Mouse (Mus musculus) CH12.LX (cell line): ENCODE results near the gene Igfbp1. TPM values are rescaled to one million over a fixed set of nuclear protein-coding genes. Genes with fewer than 3 reads are reported as not detected.

Source experiments
- DNase-seq: peaks from one replicate; pipeline ENCODE4 v3.0.0-alpha.2; 2013; ENCODE audit errors: extremely low read depth
- H3K27ac ChIP-seq: 2 replicates; pipeline ENCODE4 v1.5.1; 2012; ENCODE audit warnings: low read depth, mild to moderate bottlenecking, control low read depth, moderate library complexity; ENCODE audit not compliant: insufficient read depth
- H3K27me3 ChIP-seq: replicated peaks from 2 replicates; pipeline ENCODE3; 2012; ENCODE audit warnings: inconsistent platforms
- H3K36me3 ChIP-seq, 2 experiments: replicated peaks in 1 of 2; 2 replicates each; pipeline versions ENCODE3 to v1.6.1; 2012; ENCODE audit warnings: inconsistent platforms in 1 of 2, low read length in 1 of 2, mild to moderate bottlenecking in 1 of 2, mixed read lengths in 1 of 2, moderate library complexity in 1 of 2; ENCODE audit not compliant: control insufficient read depth in 1 of 2, insufficient read depth in 1 of 2
- H3K4me1 ChIP-seq, 2 experiments: 2 replicates each; pipeline ENCODE4 v1.6.1; 2012; ENCODE audit warnings: inconsistent platforms in 1 of 2, moderate library complexity in 1 of 2; ENCODE audit not compliant: insufficient read depth in 2 of 2, control insufficient read depth in 1 of 2
- H3K4me2 ChIP-seq: 2 replicates; pipeline ENCODE4 v1.6.1; 2012; ENCODE audit warnings: low read depth, mild to moderate bottlenecking, control low read depth; ENCODE audit not compliant: poor library complexity, insufficient read depth, severe bottlenecking
- H3K4me3 ChIP-seq, 3 experiments: fragments of 150-350 bp in 1 of 3; sonication (generic) in 1 of 3; replicated peaks in 1 of 3; 2 replicates each; pipeline versions ENCODE3 to v1.5.1; 2011 to 2012; ENCODE audit warnings: low read depth in 2 of 3, low read length in 2 of 3, mild to moderate bottlenecking in 2 of 3, moderate library complexity in 2 of 3, control low read depth in 1 of 3, improper control_type of control experiment in 1 of 3, inconsistent platforms in 1 of 3, mixed read lengths in 1 of 3; ENCODE audit not compliant: poor library complexity in 1 of 3
- H3K79me2 ChIP-seq: replicated peaks from 2 replicates; pipeline ENCODE4 v1.6.1; 2012; ENCODE audit warnings: mild to moderate bottlenecking, moderate library complexity; ENCODE audit not compliant: control insufficient read depth, poor library complexity, insufficient read depth, severe bottlenecking; ENCODE audit errors: extremely low read depth
- H3K9ac ChIP-seq: 2 replicates; pipeline ENCODE4 v1.6.1; 2012; ENCODE audit warnings: low read depth, mild to moderate bottlenecking, control low read depth, moderate library complexity; ENCODE audit not compliant: insufficient read depth
- H3K9me3 ChIP-seq: replicated peaks from 2 replicates; pipeline ENCODE3; 2012; ENCODE audit warnings: low read length, inconsistent platforms, mixed read lengths
- BHLHE40 ChIP-seq: IDR thresholded peaks from 2 replicates; pipeline ENCODE4 v1.6.1; 2011; ENCODE audit warnings: mild to moderate bottlenecking, low read depth, low read length, improper control_type of control experiment
- CTCF ChIP-seq, 2 experiments: IDR thresholded peaks in 1 of 2; conservative IDR thresholded peaks in 1 of 2; 2 replicates each; pipeline ENCODE4 v1.5.1; 2011 to 2012; ENCODE audit warnings: low read depth in 2 of 2, low read length in 2 of 2, improper control_type of control experiment in 1 of 2, inconsistent platforms in 1 of 2, mild to moderate bottlenecking in 1 of 2, moderate library complexity in 1 of 2
- E2F4 ChIP-seq: IDR thresholded peaks from 2 replicates; pipeline ENCODE4 v1.6.1; 2011; ENCODE audit warnings: low read depth, low read length, improper control_type of control experiment; ENCODE audit not compliant: insufficient replicate concordance
- EP300 ChIP-seq: IDR thresholded peaks from 2 replicates; pipeline ENCODE4 v1.6.1; 2011; ENCODE audit warnings: low read length, improper control_type of control experiment
- GABPA ChIP-seq: IDR thresholded peaks from 2 replicates; pipeline ENCODE4 v1.6.1; 2012; ENCODE audit warnings: low read depth, low read length, improper control_type of control experiment, inconsistent platforms; ENCODE audit not compliant: insufficient replicate concordance
- IRF4 ChIP-seq: IDR thresholded peaks from 2 replicates; pipeline ENCODE4 v1.6.1; 2014; ENCODE audit warnings: low read depth, mild to moderate bottlenecking, inconsistent platforms, low read length, improper control_type of control experiment
- JUN ChIP-seq: IDR thresholded peaks from 2 replicates; pipeline ENCODE4 v1.6.1; 2011; ENCODE audit warnings: low read depth, mild to moderate bottlenecking, low read length, improper control_type of control experiment, moderate library complexity; ENCODE audit not compliant: insufficient read depth
- KAT2A ChIP-seq: IDR thresholded peaks from 2 replicates; pipeline ENCODE4 v1.6.1; 2012; ENCODE audit warnings: low read length, improper control_type of control experiment, inconsistent platforms; ENCODE audit not compliant: insufficient replicate concordance
- MAFK ChIP-seq: IDR thresholded peaks from 2 replicates; pipeline ENCODE4 v1.6.1; 2011; ENCODE audit warnings: low read length, improper control_type of control experiment; ENCODE audit not compliant: insufficient replicate concordance
- MEF2A ChIP-seq: IDR thresholded peaks from 2 replicates; pipeline ENCODE4 v1.6.1; 2014; ENCODE audit warnings: low read depth, mild to moderate bottlenecking, inconsistent platforms, low read length, improper control_type of control experiment, borderline replicate concordance
- MXI1 ChIP-seq: IDR thresholded peaks from 2 replicates; pipeline ENCODE4 v1.6.1; 2011; ENCODE audit warnings: mild to moderate bottlenecking, low read depth, low read length, improper control_type of control experiment
- NELFE ChIP-seq: IDR thresholded peaks from 2 replicates; pipeline ENCODE4 v1.6.1; 2011; ENCODE audit warnings: low read depth, low read length, improper control_type of control experiment
- NRF1 ChIP-seq: IDR thresholded peaks from 2 replicates; pipeline ENCODE4 v1.6.1; 2014; ENCODE audit warnings: low read depth, mild to moderate bottlenecking, inconsistent platforms, low read length, improper control_type of control experiment, moderate library complexity
- PAX5 ChIP-seq: IDR thresholded peaks from 2 replicates; pipeline ENCODE4 v1.6.1; 2012; ENCODE audit warnings: low read length, inconsistent platforms, mixed read lengths
- POLR2AphosphoS2 ChIP-seq: IDR thresholded peaks from 2 replicates; pipeline ENCODE4 v1.6.1; 2011; ENCODE audit warnings: low read depth, low read length, improper control_type of control experiment
- RCOR1 ChIP-seq: conservative IDR thresholded peaks from 2 replicates; pipeline ENCODE4 v1.6.1; 2012; ENCODE audit warnings: low read depth, mild to moderate bottlenecking, inconsistent platforms, low read length, improper control_type of control experiment
- SIN3A ChIP-seq: IDR thresholded peaks from 2 replicates; pipeline ENCODE4 v1.6.1; 2012; ENCODE audit warnings: low read length, improper control_type of control experiment, inconsistent platforms
- SMC3 ChIP-seq: IDR thresholded peaks from 2 replicates; pipeline ENCODE4 v1.6.1; 2011; ENCODE audit warnings: low read depth, low read length, improper control_type of control experiment
- TBP ChIP-seq: conservative IDR thresholded peaks from 2 replicates; pipeline ENCODE4 v1.6.1; 2011; ENCODE audit warnings: low read depth, low read length, improper control_type of control experiment
- TCF12 ChIP-seq: IDR thresholded peaks from 2 replicates; pipeline ENCODE4 v1.6.1; 2014; ENCODE audit warnings: low read depth, mild to moderate bottlenecking, inconsistent platforms, low read length, improper control_type of control experiment
- UBTF ChIP-seq: IDR thresholded peaks from 2 replicates; pipeline ENCODE4 v1.6.1; 2012; ENCODE audit warnings: low read depth, mild to moderate bottlenecking, inconsistent platforms, low read length, improper control_type of control experiment, moderate library complexity
- USF1 ChIP-seq: IDR thresholded peaks from 2 replicates; pipeline ENCODE4 v1.6.1; 2014; ENCODE audit warnings: low read depth, mild to moderate bottlenecking, inconsistent platforms, low read length, improper control_type of control experiment
- USF2 ChIP-seq: conservative IDR thresholded peaks from 2 replicates; pipeline ENCODE4 v1.6.1; 2011; ENCODE audit warnings: low read depth, low read length, improper control_type of control experiment
- ZNF384 ChIP-seq: IDR thresholded peaks from 2 replicates; pipeline ENCODE4 v1.6.1; 2012; ENCODE audit warnings: low read depth, low read length, improper control_type of control experiment, inconsistent platforms
- dilution Hi-C: fragments of 300-500 bp; cut with MboI; formaldehyde crosslinking; loops from 2 replicates; pipeline ENCODE4 v1.14.3; 2020; ENCODE audit warnings: low sequenced_read_pairs; ENCODE audit not compliant: extremely low pct_unique_long_range_greater_than_20kb, extremely low pct_ligation_motif_present
- in situ Hi-C: fragments of 300-500 bp; cut with MboI; formaldehyde crosslinking; loops from 3 replicates; pipeline ENCODE4 v1.14.3; 2019; ENCODE audit warnings: low sequenced_read_pairs, low pct_ligation_motif_present, low pct_unique_long_range_greater_than_20kb, mixed read lengths
- polyA plus RNA-seq: library from polyadenylated mRNA; unstranded; fragments of >175 nt; gene quantifications from 2 replicates; pipeline ENCODE4 v1.2.1, GENCODE M21; 2012; ENCODE audit warnings: low read depth; ENCODE audit not compliant: insufficient read length
- total RNA-seq, 2 experiments: library from RNA; depleted of rRNA; stranded (reverse); fragments of 300-350 nt in 1 of 2; fragments of >200 nt in 1 of 2; gene quantifications; 2 replicates each; pipeline ENCODE4 v1.2.3; 2012 to 2014

Igfbp1 gene
- total and polyA plus RNA-seq, 3 experiments = not detected

DNA sequence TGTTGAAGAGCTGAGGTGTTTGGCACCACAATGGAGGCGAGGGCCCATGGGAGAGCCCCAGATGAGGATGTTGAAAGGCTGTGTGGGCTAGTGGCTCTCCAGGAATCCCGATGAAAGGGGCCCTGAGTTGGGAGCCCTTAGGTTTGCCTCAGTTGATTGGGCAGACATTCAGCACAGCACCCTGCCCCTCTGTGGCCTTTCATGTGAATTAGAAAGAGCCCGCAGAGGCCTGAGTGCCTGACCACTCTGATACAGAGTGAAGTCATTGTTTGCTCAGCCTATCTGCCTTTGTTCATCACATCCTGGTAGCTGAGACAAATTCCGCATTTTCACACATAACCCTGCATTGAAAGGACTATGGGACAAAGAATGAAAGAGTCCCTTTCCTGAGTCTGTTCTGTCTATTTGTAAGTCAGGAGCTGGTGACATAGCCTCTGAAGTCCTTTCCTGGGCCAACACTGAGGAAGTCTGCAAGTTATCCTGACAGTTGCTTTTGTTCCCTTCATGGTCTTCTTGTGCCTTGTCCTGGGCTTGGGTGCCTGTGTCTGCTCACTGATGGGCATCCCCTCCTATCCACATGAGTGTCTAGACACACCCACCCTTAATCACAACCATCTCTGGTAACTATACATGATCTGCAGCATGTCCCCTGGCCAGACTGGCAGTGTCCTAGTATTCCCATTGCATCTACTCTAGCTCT is 41.6 kb downstream of the Igfbp1 start:
- dilution Hi-C loops = no loop called here
- peaks cover 40% of the 10 kb centered on the region for H3K9me3 ChIP-seq
- no peak overlapping the region for H3K9ac ChIP-seq
- no peak for DNase-seq
- H3K27me3 ChIP-seq = peaks cover 1% of the 10 kb centered on the region
- no peak for TF ChIP-seq JUN
- no peak for TF ChIP-seq PAX5
- no peak for TF ChIP-seq EP300
- TF ChIP-seq GABPA = no peak
- no peak for TF ChIP-seq BHLHE40
- no peak for TF ChIP-seq POLR2AphosphoS2
- TF ChIP-seq SMC3 = no peak
- no peak for TF ChIP-seq SIN3A
- no peak for TF ChIP-seq NELFE
- TF ChIP-seq CTCF (conservative IDR thresholded peaks at IDR 0.05 in 1 of 2, IDR thresholded peaks at IDR 0.05 in 1 of 2; ENCODE audit: low read depth in 2 of 2, low read length in 2 of 2) = no peak
- no peak for TF ChIP-seq IRF4
- no peak for TF ChIP-seq RCOR1
- TF ChIP-seq MXI1 = no peak
- no peak for TF ChIP-seq ZNF384
- TF ChIP-seq E2F4 = no peak
- TF ChIP-seq UBTF = no peak
- TF ChIP-seq MEF2A = no peak
- TF ChIP-seq TCF12 = no peak
- TF ChIP-seq TBP = no peak
- no peak for TF ChIP-seq USF2
- in situ Hi-C loops = no loop called here
- H3K4me2 ChIP-seq = no peak overlapping the region
- H3K27ac ChIP-seq = no peak overlapping the region
- no peaks in the 10 kb centered on the region for H3K79me2 ChIP-seq
- no peaks in the 10 kb centered on the region for H3K4me1 ChIP-seq
- H3K4me3 ChIP-seq = no peak overlapping the region
- no peaks in the 10 kb centered on the region for H3K36me3 ChIP-seq

DNA sequence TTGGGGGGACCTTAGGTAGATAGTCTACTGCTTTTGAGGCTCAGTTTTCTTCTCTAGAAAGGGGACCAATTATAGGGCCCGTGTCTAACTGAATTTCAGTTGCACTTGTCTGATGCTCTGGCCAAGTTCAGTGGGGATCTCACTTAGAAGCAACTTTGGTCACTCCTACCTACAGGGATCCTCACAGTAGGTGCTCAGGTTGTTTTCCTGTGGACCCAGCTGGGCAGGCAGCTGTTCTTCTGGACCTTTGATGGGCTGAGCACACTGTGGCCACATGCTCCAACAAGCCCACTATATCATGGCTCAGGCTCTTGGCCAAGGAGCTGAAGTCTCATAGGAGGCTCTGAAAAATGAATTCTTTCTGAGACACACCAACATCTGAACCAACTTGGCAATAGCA is 47.2 kb downstream of the Igfbp1 start:
- Histone ChIP-seq H3K36me3 (no peaks in the 10 kb centered on the region), H3K4me3 (no peak overlapping the region), H3K79me2 (no peaks in the 10 kb centered on the region), H3K9ac (no peak overlapping the region), H3K27ac (no peak overlapping the region), H3K4me1 (no peaks in the 10 kb centered on the region), H3K4me2 (no peak overlapping the region), H3K9me3 (peaks cover 27% of the 10 kb centered on the region), H3K27me3 (peaks cover 5% of the 10 kb centered on the region)
- TF ChIP-seq KAT2A = no peak
- no peak for TF ChIP-seq NRF1
- TF ChIP-seq NELFE = no peak
- no peak for TF ChIP-seq GABPA
- TF ChIP-seq ZNF384 = no peak
- TF ChIP-seq USF1 = no peak
- TF ChIP-seq MAFK = no peak
- TF ChIP-seq USF2 = no peak
- dilution Hi-C loops (no loop called here), in situ Hi-C loops (no loop called here)
- no peak for DNase-seq
